Mouse (Mus musculus): ENCODE data around the gene Rfng. TPM values are rescaled to one million over a fixed set of nuclear protein-coding genes. Genes with fewer than 3 reads are reported as not detected.

Rfng gene
- polyA plus RNA-seq, 2 experiments = 5.5 to 8.6 TPM

DNA sequence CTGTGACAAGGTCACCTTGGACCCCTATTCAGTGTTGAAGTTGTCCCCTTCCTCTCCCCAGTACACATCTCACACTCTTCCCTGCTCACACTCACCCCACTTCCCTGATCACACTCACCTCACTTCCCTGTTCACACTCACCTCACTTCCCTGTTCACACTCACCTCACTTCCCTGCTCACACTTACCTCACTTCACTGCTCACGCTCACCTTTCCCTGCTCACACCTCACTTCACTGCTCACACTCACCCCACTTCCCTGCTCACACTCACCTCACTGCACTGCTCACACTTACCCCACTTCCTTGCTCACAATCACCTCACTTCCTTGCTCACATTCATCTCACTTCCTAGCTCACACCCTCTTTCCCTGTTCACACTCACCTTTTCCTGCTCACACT lies 52.6 kb downstream of the Rfng start:
- no peak for ATAC-seq (ENCODE audit: insufficient read depth)
- H3K27ac ChIP-seq = no peak overlapping the region
- no peaks in the 10 kb centered on the region for H3K36me3 ChIP-seq (replicated peaks; ENCODE audit: control insufficient read depth, insufficient read depth, low read depth)
- 70% methylated on average over 1 of the region's 1 CpGs for WGBS (ENCODE audit: insufficient replicate concordance)
- no peaks in the 10 kb centered on the region for H3K27me3 ChIP-seq (ENCODE audit: control insufficient read depth, insufficient read depth, low read length)
- no peak overlapping the region for H3K4me3 ChIP-seq (ENCODE audit: insufficient read depth in 1 of 2, low read depth in 2 of 2, low read length in 2 of 2)
- TF ChIP-seq CTCF (IDR thresholded peaks at IDR 0.05; ENCODE audit: low read depth) = no peak
- no peak for TF ChIP-seq EP300 (IDR thresholded peaks at IDR 0.05; ENCODE audit: low read depth)
- no peak overlapping the region for H3K9ac ChIP-seq (replicated peaks)
- DNase-seq (ENCODE audit: low read depth in 3 of 3, low spot score in 3 of 3) = no peak
- no peaks in the 10 kb centered on the region for H3K9me3 ChIP-seq (ENCODE audit: control insufficient read depth, low read length)
- H3K4me2 ChIP-seq (ENCODE audit: low read depth) = no peak overlapping the region
- peaks cover 0 to 6% of the 10 kb centered on the region in 2 experiments; a peak in 2 of 4 replicates for H3K4me1 ChIP-seq (replicated peaks; ENCODE audit: control insufficient read depth in 2 of 2, insufficient read depth in 2 of 2, low read length in 1 of 2)

Other genes starting within 250 kb of the Rfng start
- 30.0 and 36.2 TPM in 2 replicates for gene Mcrip1, start 234.5 kb downstream of the Rfng start, polyA plus RNA-seq (2012; rRNA removed)
- 41.3 and 43.6 TPM in 2 replicates for gene Mcrip1, start 234.5 kb downstream of the Rfng start, polyA plus RNA-seq (2014; fragmentation: Nextera tagmentation; extraction: Ambion mirVana)
- not detected in 2 replicates for gene Ppp1r27, start 233.1 kb downstream of the Rfng start, polyA plus RNA-seq (2012; rRNA removed)
- not detected in 2 replicates for gene Ppp1r27, start 233.1 kb downstream of the Rfng start, polyA plus RNA-seq (2014; fragmentation: Nextera tagmentation; extraction: Ambion mirVana)
- 144 and 214 TPM in 2 replicates for gene P4hb, start 211.0 kb downstream of the Rfng start, polyA plus RNA-seq (2012; rRNA removed)
- 497 and 525 TPM in 2 replicates for gene P4hb, start 211.0 kb downstream of the Rfng start, polyA plus RNA-seq (2014; fragmentation: Nextera tagmentation; extraction: Ambion mirVana)
- 172 and 176 TPM in 2 replicates for gene Arhgdia, start 202.6 kb downstream of the Rfng start, polyA plus RNA-seq (2012; rRNA removed)
- gene Arhgdia, start 202.6 kb downstream of the Rfng start, polyA plus RNA-seq (2014; fragmentation: Nextera tagmentation; extraction: Ambion mirVana) = 191 and 204 TPM in 2 replicates
- 46.3 and 110 TPM in 2 replicates for gene Alyref, start 185.8 kb downstream of the Rfng start, polyA plus RNA-seq (2012; rRNA removed)
- 347 and 349 TPM in 2 replicates for gene Alyref, start 185.8 kb downstream of the Rfng start, polyA plus RNA-seq (2014; fragmentation: Nextera tagmentation; extraction: Ambion mirVana)
- gene Anapc11, start 185.8 kb downstream of the Rfng start, polyA plus RNA-seq (2012; rRNA removed) = 44.7 and 60.4 TPM in 2 replicates
- gene Anapc11, start 185.8 kb downstream of the Rfng start, polyA plus RNA-seq (2014; fragmentation: Nextera tagmentation; extraction: Ambion mirVana) = 93.5 and 98.7 TPM in 2 replicates
- gene Npb, start 175.7 kb downstream of the Rfng start, polyA plus RNA-seq (2012; rRNA removed) = 5.5 and 12.3 TPM in 2 replicates
- gene Npb, start 175.7 kb downstream of the Rfng start, polyA plus RNA-seq (2014; fragmentation: Nextera tagmentation; extraction: Ambion mirVana) = 11.9 and 14.2 TPM in 2 replicates
- gene Pcyt2, start 166.3 kb downstream of the Rfng start, polyA plus RNA-seq (2012; rRNA removed) = 127 and 135 TPM in 2 replicates
- 86.2 and 99.6 TPM in 2 replicates for gene Pcyt2, start 166.3 kb downstream of the Rfng start, polyA plus RNA-seq (2014; fragmentation: Nextera tagmentation; extraction: Ambion mirVana)
- 27.6 and 30.8 TPM in 2 replicates for gene Sirt7, start 159.0 kb downstream of the Rfng start, polyA plus RNA-seq (2012; rRNA removed)
- 22.0 and 26.3 TPM in 2 replicates for gene Sirt7, start 159.0 kb downstream of the Rfng start, polyA plus RNA-seq (2014; fragmentation: Nextera tagmentation; extraction: Ambion mirVana)
- gene Mafg, start 150.6 kb downstream of the Rfng start, polyA plus RNA-seq (2012; rRNA removed) = 29.5 and 30.9 TPM in 2 replicates
- gene Mafg, start 150.6 kb downstream of the Rfng start, polyA plus RNA-seq (2014; fragmentation: Nextera tagmentation; extraction: Ambion mirVana) = 20.9 and 25.9 TPM in 2 replicates
- 4.0 and 4.3 TPM in 2 replicates for gene Pycr1, start 140.4 kb downstream of the Rfng start, polyA plus RNA-seq (2012; rRNA removed)
- gene Pycr1, start 140.4 kb downstream of the Rfng start, polyA plus RNA-seq (2014; fragmentation: Nextera tagmentation; extraction: Ambion mirVana) = 4.8 and 5.1 TPM in 2 replicates
- gene Myadml2, start 136.0 kb downstream of the Rfng start, polyA plus RNA-seq (2012; rRNA removed) = 0.07 and 0.13 TPM in 2 replicates
- gene Myadml2, start 136.0 kb downstream of the Rfng start, polyA plus RNA-seq (2014; fragmentation: Nextera tagmentation; extraction: Ambion mirVana) = 0.67 and 1.0 TPM in 2 replicates
- 0.18 and 0.30 TPM in 2 replicates for gene Notum, start 123.0 kb downstream of the Rfng start, polyA plus RNA-seq (2012; rRNA removed)
- gene Notum, start 123.0 kb downstream of the Rfng start, polyA plus RNA-seq (2014; fragmentation: Nextera tagmentation; extraction: Ambion mirVana) = 0.18 TPM in 1 of 2 replicates, not detected in the other
- gene Aspscr1, start 111.2 kb downstream of the Rfng start, polyA plus RNA-seq (2012; rRNA removed) = 16.9 and 20.4 TPM in 2 replicates
- 34.6 and 37.5 TPM in 2 replicates for gene Aspscr1, start 111.2 kb downstream of the Rfng start, polyA plus RNA-seq (2014; fragmentation: Nextera tagmentation; extraction: Ambion mirVana)
- gene Cenpx, start 70.5 kb downstream of the Rfng start, polyA plus RNA-seq (2012; rRNA removed) = 64.2 and 78.3 TPM in 2 replicates
- gene Cenpx, start 70.5 kb downstream of the Rfng start, polyA plus RNA-seq (2014; fragmentation: Nextera tagmentation; extraction: Ambion mirVana) = 119 and 128 TPM in 2 replicates
- 6.6 and 9.3 TPM in 2 replicates for gene Lrrc45, start 70.3 kb downstream of the Rfng start, polyA plus RNA-seq (2012; rRNA removed)
- 6.2 and 8.3 TPM in 2 replicates for gene Lrrc45, start 70.3 kb downstream of the Rfng start, polyA plus RNA-seq (2014; fragmentation: Nextera tagmentation; extraction: Ambion mirVana)
- gene Rac3, start 62.7 kb downstream of the Rfng start, polyA plus RNA-seq (2012; rRNA removed) = 1.3 and 1.7 TPM in 2 replicates
- 0.13 TPM in 1 of 2 replicates, not detected in the other for gene Rac3, start 62.7 kb downstream of the Rfng start, polyA plus RNA-seq (2014; fragmentation: Nextera tagmentation; extraction: Ambion mirVana)
- 10.4 and 11.3 TPM in 2 replicates for gene Dcxr, start 56.9 kb downstream of the Rfng start, polyA plus RNA-seq (2012; rRNA removed)
- 15.1 and 17.0 TPM in 2 replicates for gene Dcxr, start 56.9 kb downstream of the Rfng start, polyA plus RNA-seq (2014; fragmentation: Nextera tagmentation; extraction: Ambion mirVana)
- 0.20 TPM in 1 of 2 replicates, not detected in the other for gene Cbr2, start 52.1 kb downstream of the Rfng start, polyA plus RNA-seq (2012; rRNA removed)
- gene Cbr2, start 52.1 kb downstream of the Rfng start, polyA plus RNA-seq (2014; fragmentation: Nextera tagmentation; extraction: Ambion mirVana) = not detected in 2 replicates
- gene Hmga1b, start 21.4 kb downstream of the Rfng start, polyA plus RNA-seq (2012; rRNA removed) = 1.3 and 2.0 TPM in 2 replicates
- 3.8 and 4.3 TPM in 2 replicates for gene Hmga1b, start 21.4 kb downstream of the Rfng start, polyA plus RNA-seq (2014; fragmentation: Nextera tagmentation; extraction: Ambion mirVana)
- 65.2 and 66.6 TPM in 2 replicates for gene Gps1, start 65 bp upstream of the Rfng start, polyA plus RNA-seq (2012; rRNA removed)
- gene Gps1, start 65 bp upstream of the Rfng start, polyA plus RNA-seq (2014; fragmentation: Nextera tagmentation; extraction: Ambion mirVana) = 76.5 and 78.6 TPM in 2 replicates
- 25.4 and 34.0 TPM in 2 replicates for gene Dus1l, start 12.2 kb upstream of the Rfng start, polyA plus RNA-seq (2012; rRNA removed)
- gene Dus1l, start 12.2 kb upstream of the Rfng start, polyA plus RNA-seq (2014; fragmentation: Nextera tagmentation; extraction: Ambion mirVana) = 61.2 and 64.3 TPM in 2 replicates
- gene Fasn, start 40.3 kb upstream of the Rfng start, polyA plus RNA-seq (2012; rRNA removed) = 51.6 and 59.8 TPM in 2 replicates
- gene Fasn, start 40.3 kb upstream of the Rfng start, polyA plus RNA-seq (2014; fragmentation: Nextera tagmentation; extraction: Ambion mirVana) = 17.7 and 22.3 TPM in 2 replicates
- 1.2 and 1.4 TPM in 2 replicates for gene Ccdc57, start 148.7 kb upstream of the Rfng start, polyA plus RNA-seq (2012; rRNA removed)
- gene Ccdc57, start 148.7 kb upstream of the Rfng start, polyA plus RNA-seq (2014; fragmentation: Nextera tagmentation; extraction: Ambion mirVana) = 1.3 and 1.4 TPM in 2 replicates
- 23.5 and 25.0 TPM in 2 replicates for gene Slc16a3, start 164.3 kb upstream of the Rfng start, polyA plus RNA-seq (2012; rRNA removed)
- 25.8 and 31.6 TPM in 2 replicates for gene Slc16a3, start 164.3 kb upstream of the Rfng start, polyA plus RNA-seq (2014; fragmentation: Nextera tagmentation; extraction: Ambion mirVana)
- 22.5 and 27.0 TPM in 2 replicates for gene Csnk1d, start 207.1 kb upstream of the Rfng start, polyA plus RNA-seq (2012; rRNA removed)
- 17.1 and 19.6 TPM in 2 replicates for gene Csnk1d, start 207.1 kb upstream of the Rfng start, polyA plus RNA-seq (2014; fragmentation: Nextera tagmentation; extraction: Ambion mirVana)

All from liver, embryonic 14.5 days (tissue).